Mouse (Mus musculus) hindbrain, embryonic 13.5 days (tissue): ENCODE measurements around the gene Npr3. TPM values are rescaled to one million over a fixed set of nuclear protein-coding genes. Genes with fewer than 3 reads are reported as not detected.

Experiments
- ATAC-seq: fragments of 200-750 bp; cut with Nextera tagmentation; 2 replicates; pipeline ENCODE4 v1.8.0; 2017; ENCODE audit warnings: moderate TSS enrichment; ENCODE audit not compliant: low FRiP score
- H3K27ac ChIP-seq: fragments of 300-500 bp; sonication (generic); 2 replicates; pipeline ENCODE4 v1.5.1; 2015; ENCODE audit warnings: inconsistent platforms, mild to moderate bottlenecking, moderate library complexity
- H3K27me3 ChIP-seq: fragments of 300-500 bp; sonication (generic); 2 replicates; pipeline ENCODE4 v1.6.1; 2015; ENCODE audit warnings: mild to moderate bottlenecking, inconsistent platforms
- H3K36me3 ChIP-seq: fragments of 300-500 bp; sonication (generic); 2 replicates; pipeline ENCODE4 v1.6.1; 2015; ENCODE audit warnings: mild to moderate bottlenecking, inconsistent platforms
- H3K4me1 ChIP-seq: fragments of 300-500 bp; sonication (generic); replicated peaks from 2 replicates; pipeline ENCODE4 v1.6.1; 2015; ENCODE audit warnings: inconsistent platforms
- H3K4me2 ChIP-seq: fragments of 300-500 bp; sonication (generic); 2 replicates; pipeline ENCODE4 v1.6.1; 2015; ENCODE audit warnings: inconsistent platforms, mild to moderate bottlenecking, moderate library complexity
- H3K4me3 ChIP-seq: fragments of 300-500 bp; sonication (generic); 2 replicates; pipeline ENCODE4 v1.5.1; 2015; ENCODE audit warnings: mild to moderate bottlenecking, inconsistent platforms
- H3K9ac ChIP-seq: fragments of 300-500 bp; sonication (generic); 2 replicates; pipeline ENCODE4 v1.6.1; 2015; ENCODE audit warnings: mild to moderate bottlenecking, inconsistent platforms
- H3K9me3 ChIP-seq: fragments of 300-500 bp; sonication (generic); 2 replicates; pipeline ENCODE4 v1.6.1; 2016; ENCODE audit warnings: inconsistent platforms
- WGBS: fragments of 180-500 bp; shearing (Covaris S2); methylation state at CpG from one replicate; pipeline ENCODE4 v1.1.7; 2015; 5-methylcytosine and 5-hydroxymethylcytosine counted together
- polyA plus RNA-seq: library from polyadenylated mRNA; unstranded; fragments of >200 nt; fragmentation: Nextera tagmentation; extraction: Ambion mirVana; gene quantifications from 2 replicates; pipeline ENCODE4 v1.2.1, GENCODE M21; 2015

Npr3 gene
- polyA plus RNA-seq: 1.8 and 2.7 TPM in 2 replicates

GRCm38 (mm10) chr15:11906571-11907531 lies at the start of gene Npr3:
TSS of gene Npr3 (minus strand) at chr15:11907287.
- peak within 1 kb of the TSS; percentile 55 for H3K27ac ChIP-seq
- ATAC-seq: no peak
- H3K9me3 ChIP-seq: no peaks in the 10 kb centered on the region
- peaks cover 73% of the 10 kb centered on the region for H3K27me3 ChIP-seq
- peak within 1 kb of the TSS; percentile 48 for H3K4me3 ChIP-seq
- WGBS: under 1% methylated on average over 42 of the region's 42 CpGs
- H3K4me1 ChIP-seq: peaks cover 49% of the 10 kb centered on the region
- peak within 1 kb of the TSS; percentile 77 for H3K4me2 ChIP-seq
- peak within 1 kb of the TSS; percentile 24; the same call in 1 of the 2 replicates for H3K9ac ChIP-seq
- no peaks in the 10 kb centered on the region for H3K36me3 ChIP-seq

GRCm38 (mm10) chr15:11956129-11956528 lies 49.0 kb upstream of the Npr3 start:
- no peak overlapping the region for H3K27ac ChIP-seq
- WGBS: 85% methylated on average over 7 of the region's 7 CpGs

GRCm38 (mm10) chr15:11954190-11954589 lies 47.1 kb upstream of the Npr3 start:
- 53% methylated on average over 4 of the region's 4 CpGs for WGBS
- ATAC-seq: no peak

More at GRCm38 (mm10) chr15:11956129-11956528, 49.0 kb upstream of the Npr3 start:
- ATAC-seq: no peak
- H3K4me2 ChIP-seq: no peak overlapping the region
- H3K27me3 ChIP-seq: no peaks in the 10 kb centered on the region
- no peaks in the 10 kb centered on the region for H3K36me3 ChIP-seq
- H3K4me1 ChIP-seq: no peaks in the 10 kb centered on the region
- no peak overlapping the region for H3K9ac ChIP-seq
- H3K9me3 ChIP-seq: no peaks in the 10 kb centered on the region
- no peak overlapping the region for H3K4me3 ChIP-seq

GRCm38 (mm10) chr15:11952159-11952558 lies 45.1 kb upstream of the Npr3 start:
- no peak overlapping the region for H3K9ac ChIP-seq

More at GRCm38 (mm10) chr15:11954190-11954589, 47.1 kb upstream of the Npr3 start:
- H3K36me3 ChIP-seq: no peaks in the 10 kb centered on the region
- no peak overlapping the region for H3K4me2 ChIP-seq
- no peaks in the 10 kb centered on the region for H3K9me3 ChIP-seq
- no peak overlapping the region for H3K4me3 ChIP-seq
- no peaks in the 10 kb centered on the region for H3K4me1 ChIP-seq
- no peak overlapping the region for H3K9ac ChIP-seq
- H3K27ac ChIP-seq: no peak overlapping the region
- H3K27me3 ChIP-seq: no peaks in the 10 kb centered on the region

GRCm38 (mm10) chr15:11951181-11951580 lies 44.1 kb upstream of the Npr3 start:
- Histone ChIP-seq H3K4me3 (no peak overlapping the region), H3K4me2 (no peak overlapping the region), H3K9ac (no peak overlapping the region), H3K27ac (no peak overlapping the region), H3K9me3 (no peaks in the 10 kb centered on the region), H3K27me3 (no peaks in the 10 kb centered on the region), H3K36me3 (no peaks in the 10 kb centered on the region), H3K4me1 (no peaks in the 10 kb centered on the region)
- no peak for ATAC-seq
- 92% methylated on average over 7 of the region's 7 CpGs for WGBS

More at GRCm38 (mm10) chr15:11952159-11952558, 45.1 kb upstream of the Npr3 start:
- no peak overlapping the region for H3K27ac ChIP-seq
- no peaks in the 10 kb centered on the region for H3K9me3 ChIP-seq
- no peaks in the 10 kb centered on the region for H3K36me3 ChIP-seq
- no peak for ATAC-seq
- whole genome bisulfite sequencing: 94% methylated on average over 3 of the region's 3 CpGs
- no peak overlapping the region for H3K4me2 ChIP-seq
- no peaks in the 10 kb centered on the region for H3K27me3 ChIP-seq
- H3K4me3 ChIP-seq: no peak overlapping the region
- no peaks in the 10 kb centered on the region for H3K4me1 ChIP-seq

GRCm38 (mm10) chr15:11950144-11950543 lies 43.1 kb upstream of the Npr3 start:
- no peaks in the 10 kb centered on the region for H3K36me3 ChIP-seq
- H3K9ac ChIP-seq: no peak overlapping the region
- no peaks in the 10 kb centered on the region for H3K9me3 ChIP-seq
- H3K27me3 ChIP-seq: no peaks in the 10 kb centered on the region
- H3K4me3 ChIP-seq: no peak overlapping the region
- WGBS: 91% methylated on average over 10 of the region's 10 CpGs
- no peak overlapping the region for H3K27ac ChIP-seq
- H3K4me1 ChIP-seq: no peaks in the 10 kb centered on the region
- ATAC-seq: peak; percentile 28; the same call in 1 of the 2 replicates
- H3K4me2 ChIP-seq: no peak overlapping the region

GRCm38 (mm10) chr15:11949490-11949889 lies 42.4 kb upstream of the Npr3 start:
- 84% methylated on average over 3 of the region's 3 CpGs for WGBS
- no peak overlapping the region for H3K9ac ChIP-seq
- no peaks in the 10 kb centered on the region for H3K36me3 ChIP-seq
- no peak overlapping the region for H3K4me3 ChIP-seq
- H3K4me2 ChIP-seq: no peak overlapping the region
- no peak for ATAC-seq
- no peak overlapping the region for H3K27ac ChIP-seq
- no peaks in the 10 kb centered on the region for H3K9me3 ChIP-seq
- H3K27me3 ChIP-seq: no peaks in the 10 kb centered on the region
- H3K4me1 ChIP-seq: no peaks in the 10 kb centered on the region

GRCm38 (mm10) chr15:11940855-11941254 lies 33.8 kb upstream of the Npr3 start:
- no peaks in the 10 kb centered on the region for H3K27me3 ChIP-seq
- H3K27ac ChIP-seq: no peak overlapping the region
- WGBS: 47% methylated on average over 5 of the region's 5 CpGs
- H3K9ac ChIP-seq: no peak overlapping the region
- H3K36me3 ChIP-seq: no peaks in the 10 kb centered on the region
- no peak overlapping the region for H3K4me3 ChIP-seq
- ATAC-seq: no peak
- no peaks in the 10 kb centered on the region for H3K9me3 ChIP-seq
- H3K4me2 ChIP-seq: no peak overlapping the region
- H3K4me1 ChIP-seq: 0 out of 2 replicates have a peak, but pooled peaks cover 3% of the 10 kb centered on the region

- no peak overlapping the region for H3K27ac ChIP-seq
- no peaks in the 10 kb centered on the region for H3K4me1 ChIP-seq
- H3K4me2 ChIP-seq: no peak overlapping the region
- H3K9ac ChIP-seq: no peak overlapping the region
- 85% methylated on average over 3 of the region's 3 CpGs for WGBS
- no peaks in the 10 kb centered on the region for H3K36me3 ChIP-seq
- ATAC-seq: no peak
- no peaks in the 10 kb centered on the region for H3K9me3 ChIP-seq
- H3K27me3 ChIP-seq: no peaks in the 10 kb centered on the region
- no peak overlapping the region for H3K4me3 ChIP-seq
Observed at GRCm38 (mm10) chr15:11927742-11928141, 20.7 kb upstream of the Npr3 start.

GRCm38 (mm10) chr15:11914101-11914500 lies 7.0 kb upstream of the Npr3 start:
- no peaks in the 10 kb centered on the region for H3K36me3 ChIP-seq
- no peak overlapping the region for H3K4me2 ChIP-seq
- no peak overlapping the region for H3K27ac ChIP-seq
- 92% methylated on average over 9 of the region's 9 CpGs for WGBS
- H3K4me1 ChIP-seq: no peaks in the 10 kb centered on the region
- no peak for ATAC-seq
- H3K4me3 ChIP-seq: no peak overlapping the region
- no peak overlapping the region for H3K9ac ChIP-seq
- peaks cover 4% of the 10 kb centered on the region; the same call in 1 of the 2 replicates for H3K27me3 ChIP-seq
- no peaks in the 10 kb centered on the region for H3K9me3 ChIP-seq

- H3K9me3 ChIP-seq: no peaks in the 10 kb centered on the region
- H3K4me1 ChIP-seq: peaks cover 30% of the 10 kb centered on the region
- no peak overlapping the region for H3K4me2 ChIP-seq
- H3K4me3 ChIP-seq: no peak overlapping the region
- no peaks in the 10 kb centered on the region for H3K36me3 ChIP-seq
- H3K9ac ChIP-seq: no peak overlapping the region
- H3K27me3 ChIP-seq: peaks cover 43% of the 10 kb centered on the region
- no peak for ATAC-seq
- H3K27ac ChIP-seq: no peak overlapping the region
- 51% methylated on average over 6 of the region's 6 CpGs for WGBS
Observed at GRCm38 (mm10) chr15:11909875-11910274, 2.8 kb upstream of the Npr3 start.

GRCm38 (mm10) chr15:11908166-11908565 lies 1.1 kb upstream of the Npr3 start:
- Histone ChIP-seq H3K4me2 (peak overlapping the region; percentile 31; the same call in 1 of the 2 replicates), H3K9me3 (no peaks in the 10 kb centered on the region), H3K4me1 (peaks cover 47% of the 10 kb centered on the region), H3K4me3 (peak overlapping the region; percentile 4; the same call in 1 of the 2 replicates), H3K27ac (no peak overlapping the region), H3K36me3 (no peaks in the 10 kb centered on the region), H3K27me3 (peaks cover 60% of the 10 kb centered on the region), H3K9ac (no peak overlapping the region)
- no peak for ATAC-seq
- 7% methylated on average over 11 of the region's 11 CpGs for WGBS
